Mouse (Mus musculus) heart, embryonic 15.5 days (tissue): ENCODE measurements around the gene Ptch1. TPM values are rescaled to one million over a fixed set of nuclear protein-coding genes. Genes with fewer than 3 reads are reported as not detected.

ENCODE experiments used
- ATAC-seq: fragments of 200-750 bp; cut with Nextera tagmentation; replicated peaks from 2 replicates; pipeline ENCODE4 v1.8.0; 2017; ENCODE audit warnings: low read depth, moderate TSS enrichment; ENCODE audit not compliant: insufficient number of reproducible peaks, insufficient read depth, low FRiP score
- H3K27ac ChIP-seq: fragments of 300-500 bp; sonication (generic); 2 replicates; pipeline ENCODE4 v1.5.1; 2015; ENCODE audit warnings: mild to moderate bottlenecking, inconsistent platforms
- H3K27me3 ChIP-seq: fragments of 300-500 bp; sonication (generic); 2 replicates; pipeline ENCODE4 v1.6.1; 2015; ENCODE audit warnings: inconsistent platforms
- H3K36me3 ChIP-seq: fragments of 300-500 bp; sonication (generic); 2 replicates; pipeline ENCODE4 v1.6.1; 2015; ENCODE audit warnings: mild to moderate bottlenecking, inconsistent platforms
- H3K4me1 ChIP-seq: fragments of 300-500 bp; sonication (generic); replicated peaks from 2 replicates; pipeline ENCODE4 v1.6.1; 2015; ENCODE audit warnings: inconsistent platforms
- H3K4me2 ChIP-seq: fragments of 300-500 bp; sonication (generic); 2 replicates; pipeline ENCODE4 v1.6.1; 2015; ENCODE audit warnings: inconsistent platforms, mild to moderate bottlenecking, moderate library complexity
- H3K4me3 ChIP-seq: fragments of 300-500 bp; sonication (generic); 2 replicates; pipeline ENCODE4 v1.5.1; 2015; ENCODE audit warnings: mild to moderate bottlenecking, inconsistent platforms
- H3K9ac ChIP-seq: fragments of 300-500 bp; sonication (generic); 2 replicates; pipeline ENCODE4 v1.6.1; 2015; ENCODE audit warnings: mild to moderate bottlenecking, inconsistent platforms
- H3K9me3 ChIP-seq: fragments of 300-500 bp; sonication (generic); replicated peaks from 2 replicates; pipeline ENCODE4 v1.6.1; 2016; ENCODE audit warnings: inconsistent platforms
- WGBS: fragments of 180-500 bp; shearing (Covaris S2); methylation state at CpG from one replicate; pipeline ENCODE4 v1.1.7; 2015; ENCODE audit warnings: mixed read lengths; 5-methylcytosine and 5-hydroxymethylcytosine counted together
- polyA plus RNA-seq: library from polyadenylated mRNA; unstranded; fragments of >200 nt; fragmentation: Nextera tagmentation; extraction: Ambion mirVana; gene quantifications from 2 replicates; pipeline ENCODE4 v1.2.1, GENCODE M21; 2015

The Ptch1 gene
- polyA plus RNA-seq, 1 experiment from 2014 or later: 5.4 TPM

GRCm38 (mm10) chr13:63475356-63475755 is 98.0 kb downstream of the Ptch1 start:
- H3K9ac ChIP-seq: no peak overlapping the region
- H3K27me3 ChIP-seq: no peaks in the 10 kb centered on the region
- WGBS: 56% methylated on average over 8 of the region's 8 CpGs
- H3K27ac ChIP-seq: no peak overlapping the region
- H3K4me2 ChIP-seq: no peak overlapping the region
- no peak overlapping the region for H3K4me3 ChIP-seq
- no peaks in the 10 kb centered on the region for H3K9me3 ChIP-seq
- H3K36me3 ChIP-seq: no peaks in the 10 kb centered on the region
- no peak for ATAC-seq
- H3K4me1 ChIP-seq: 0 out of 2 replicates have a peak, but pooled peaks cover 6% of the 10 kb centered on the region

Other genes with a start within 250 kb of the Ptch1 start
- 12.8 and 16.0 TPM in 2 replicates for gene Fancc, start 76.3 kb downstream of the Ptch1 start, polyA plus RNA-seq
- 11.8 and 14.2 TPM in 2 replicates for gene Ercc6l2, start 241.6 kb upstream of the Ptch1 start, polyA plus RNA-seq